Comparison of ENCODE assay signal across 21 mouse cellular contexts in genomic region chr1:185605996-185606395, GRCm38 (mm10).
DNase-seq lines count a peak whose midpoint lies in the region; ATAC-seq lines count a peak whose summit lies in the region.
"Had no signal": no experiment of that assay in that cellular context is flagged by ENCODE, and none has a peak within 500 bp of the region (broad histone marks: within the 10 kb centered on the region; RNA-seq: fewer than 3 reads in every experiment).

No protein-coding gene starts in this region.

- 62% methylated on average over 4 of the region's 4 CpGs for WGBS in kidney, embryonic 14.5 days
- 67% methylated on average over 4 of the region's 4 CpGs for WGBS in kidney, embryonic 16.5 days

- no peaks in the 10 kb centered on the region for H3K27me3 ChIP-seq in kidney, embryonic 14.5 days (ENCODE audit: control insufficient read depth, insufficient read depth, low read length)
- H3K27me3 ChIP-seq in kidney, embryonic 16.5 days (ENCODE audit: insufficient read depth, low read length), result no peaks in the 10 kb centered on the region
- H3K27me3 ChIP-seq: embryonic facial prominence, embryonic 13.5 days; embryonic facial prominence, embryonic 15.5 days; forebrain, embryonic 12.5 days had no signal

- no peak overlapping the region for H3K4me2 ChIP-seq in kidney, embryonic 14.5 days (replicated peaks; ENCODE audit: low read depth, low read length)
- H3K4me2 ChIP-seq in kidney, embryonic 16.5 days (replicated peaks; ENCODE audit: low read depth, low read length), result no peak overlapping the region
- H3K4me2 ChIP-seq: embryonic facial prominence, embryonic 13.5 days; embryonic facial prominence, embryonic 15.5 days; forebrain, embryonic 12.5 days had no signal

- no peak overlapping the region for H3K4me3 ChIP-seq in kidney, embryonic 14.5 days (ENCODE audit: low read length)
- H3K4me3 ChIP-seq in kidney, embryonic 16.5 days (ENCODE audit: low read length), result no peak overlapping the region
- H3K4me3 ChIP-seq: embryonic facial prominence, embryonic 13.5 days; embryonic facial prominence, embryonic 15.5 days; erythroblast, embryonic 14.5 days; forebrain, embryonic 10.5 days; forebrain, embryonic 12.5 days had no signal

- H3K9ac ChIP-seq in kidney, embryonic 14.5 days (ENCODE audit: low read depth, low read length), result no peak overlapping the region
- no peak overlapping the region for H3K9ac ChIP-seq in kidney, embryonic 16.5 days (replicated peaks; ENCODE audit: low read length)
- H3K9ac ChIP-seq: embryonic facial prominence, embryonic 13.5 days; embryonic facial prominence, embryonic 15.5 days; forebrain, embryonic 12.5 days had no signal

- no peaks in the 10 kb centered on the region for H3K4me1 ChIP-seq in kidney, embryonic 14.5 days (ENCODE audit: control insufficient read depth, insufficient read depth, low read length)
- H3K4me1 ChIP-seq in kidney, embryonic 16.5 days (ENCODE audit: insufficient read depth, low read length), result no peaks in the 10 kb centered on the region
- H3K4me1 ChIP-seq: embryonic facial prominence, embryonic 13.5 days; embryonic facial prominence, embryonic 15.5 days; forebrain, embryonic 10.5 days; forebrain, embryonic 12.5 days had no signal

- H3K36me3 ChIP-seq in kidney, embryonic 14.5 days (ENCODE audit: control insufficient read depth, insufficient read depth, low read length), result no peaks in the 10 kb centered on the region
- no peaks in the 10 kb centered on the region for H3K36me3 ChIP-seq in kidney, embryonic 16.5 days (ENCODE audit: insufficient read depth, low read length)
- H3K36me3 ChIP-seq: embryonic facial prominence, embryonic 13.5 days; embryonic facial prominence, embryonic 15.5 days; forebrain, embryonic 10.5 days; forebrain, embryonic 12.5 days had no signal

- no peaks in the 10 kb centered on the region for H3K9me3 ChIP-seq in kidney, embryonic 14.5 days (ENCODE audit: control insufficient read depth, low read length)
- H3K9me3 ChIP-seq in kidney, embryonic 16.5 days (ENCODE audit: low read length), result no peaks in the 10 kb centered on the region
- H3K9me3 ChIP-seq: embryonic facial prominence, embryonic 13.5 days; embryonic facial prominence, embryonic 15.5 days; forebrain, embryonic 10.5 days; forebrain, embryonic 12.5 days had no signal

- no peak for ATAC-seq in kidney, embryonic 14.5 days (ENCODE audit: low FRiP score, low TSS enrichment)
- no peak for ATAC-seq in kidney, embryonic 16.5 days (ENCODE audit: low FRiP score, low TSS enrichment)
- ATAC-seq: forebrain, embryonic 14.5 days; forebrain, embryonic 16.5 days had no signal

- DNase-seq in kidney, adult 11 months, result peak; percentile 27
- peak; percentile 34 for DNase-seq in kidney, adult 9 months
- DNase-seq: adrenal gland, adult 2 months; adrenal gland, postnatal 10 days; adrenal gland, postnatal 25 days; cerebellum, adult 11 months; cerebellum, adult 18-20 months; cerebellum, adult 8-10 months; cerebellum, adult 9-11 months; cerebellum, postnatal 14 days; cerebellum, postnatal 36 days; embryo, embryonic 11 days had no signal

- no peak overlapping the region for H3K27ac ChIP-seq in kidney, embryonic 14.5 days (ENCODE audit: low read depth, low read length)
- no peak overlapping the region for H3K27ac ChIP-seq in kidney, embryonic 16.5 days (ENCODE audit: low read length)
- H3K27ac ChIP-seq: embryonic facial prominence, embryonic 13.5 days; embryonic facial prominence, embryonic 15.5 days; forebrain, embryonic 10.5 days; forebrain, embryonic 12.5 days had no signal
